Mouse (Mus musculus): ENCODE results near the gene Gpr132. TPM values are rescaled to one million over a fixed set of nuclear protein-coding genes. Genes with fewer than 3 reads are reported as not detected.

Gpr132 gene
- polyA plus RNA-seq (2014; fragmentation: Illumina TruSeq; extraction: RNeasy Lipid Tissue Mini Kit (QIAGEN cat#74804); ENCODE audit: low read depth, low replicate concordance), result not detected

GRCm38 (mm10) chr12:112868178-112869087 lies at the start of gene Gpr132:
TSS of gene Gpr132 (minus strand) at chr12:112868228.

GRCm38 (mm10) chr12:112829244-112829864 lies 38.7 kb downstream of the Gpr132 start, which contains the start of gene Cdca4:
TSS of gene Cdca4 (minus strand) at chr12:112829423.

GRCm38 (mm10) chr12:112808587-112809364 lies 59.3 kb downstream of the Gpr132 start, which contains the start of gene Clba1:
TSS of gene Clba1 (plus strand) at chr12:112808937.

GRCm38 (mm10) chr12:112801864-112802846 lies 65.9 kb downstream of the Gpr132 start, which contains the start of gene Ahnak2:
TSS of gene Ahnak2 (minus strand) at chr12:112802657.

Other genes starting within 250 kb of the Gpr132 start
- 2.8 TPM for gene Adssl1, start 248.2 kb downstream of the Gpr132 start, polyA plus RNA-seq (2014; fragmentation: Illumina TruSeq; extraction: RNeasy Lipid Tissue Mini Kit (QIAGEN cat#74804); ENCODE audit: low read depth, low replicate concordance)
- gene Siva1, start 223.5 kb downstream of the Gpr132 start, polyA plus RNA-seq (2014; fragmentation: Illumina TruSeq; extraction: RNeasy Lipid Tissue Mini Kit (QIAGEN cat#74804); ENCODE audit: low read depth, low replicate concordance), result 2.4 TPM
- gene Akt1, start 193.3 kb downstream of the Gpr132 start, polyA plus RNA-seq (2014; fragmentation: Illumina TruSeq; extraction: RNeasy Lipid Tissue Mini Kit (QIAGEN cat#74804); ENCODE audit: low read depth, low replicate concordance), result 11.5 TPM
- 0.58 TPM for gene Zbtb42, start 189.4 kb downstream of the Gpr132 start, polyA plus RNA-seq (2014; fragmentation: Illumina TruSeq; extraction: RNeasy Lipid Tissue Mini Kit (QIAGEN cat#74804); ENCODE audit: low read depth, low replicate concordance)
- gene Cep170b, start 147.8 kb downstream of the Gpr132 start, polyA plus RNA-seq (2014; fragmentation: Illumina TruSeq; extraction: RNeasy Lipid Tissue Mini Kit (QIAGEN cat#74804); ENCODE audit: low read depth, low replicate concordance), result 12.4 TPM
- gene Pld4, start 107.6 kb downstream of the Gpr132 start, polyA plus RNA-seq (2014; fragmentation: Illumina TruSeq; extraction: RNeasy Lipid Tissue Mini Kit (QIAGEN cat#74804); ENCODE audit: low read depth, low replicate concordance), result not detected
- 1.1 TPM for gene Ahnak2, start 65.6 kb downstream of the Gpr132 start, polyA plus RNA-seq (2014; fragmentation: Illumina TruSeq; extraction: RNeasy Lipid Tissue Mini Kit (QIAGEN cat#74804); ENCODE audit: low read depth, low replicate concordance)
- 1.9 TPM for gene Clba1, start 59.3 kb downstream of the Gpr132 start, polyA plus RNA-seq (2014; fragmentation: Illumina TruSeq; extraction: RNeasy Lipid Tissue Mini Kit (QIAGEN cat#74804); ENCODE audit: low read depth, low replicate concordance)
- 6.9 TPM for gene Cdca4, start 38.8 kb downstream of the Gpr132 start, polyA plus RNA-seq (2014; fragmentation: Illumina TruSeq; extraction: RNeasy Lipid Tissue Mini Kit (QIAGEN cat#74804); ENCODE audit: low read depth, low replicate concordance)
- 0.12 TPM for gene Jag2, start 61.5 kb upstream of the Gpr132 start, polyA plus RNA-seq (2014; fragmentation: Illumina TruSeq; extraction: RNeasy Lipid Tissue Mini Kit (QIAGEN cat#74804); ENCODE audit: low read depth, low replicate concordance)
- 0.93 TPM for gene Nudt14, start 73.9 kb upstream of the Gpr132 start, polyA plus RNA-seq (2014; fragmentation: Illumina TruSeq; extraction: RNeasy Lipid Tissue Mini Kit (QIAGEN cat#74804); ENCODE audit: low read depth, low replicate concordance)
- gene Btbd6, start 108.3 kb upstream of the Gpr132 start, polyA plus RNA-seq (2014; fragmentation: Illumina TruSeq; extraction: RNeasy Lipid Tissue Mini Kit (QIAGEN cat#74804); ENCODE audit: low read depth, low replicate concordance), result 1.1 TPM
- 20.1 TPM for gene Brf1, start 132.5 kb upstream of the Gpr132 start, polyA plus RNA-seq (2014; fragmentation: Illumina TruSeq; extraction: RNeasy Lipid Tissue Mini Kit (QIAGEN cat#74804); ENCODE audit: low read depth, low replicate concordance)
- 7.3 TPM for gene Pacs2, start 146.3 kb upstream of the Gpr132 start, polyA plus RNA-seq (2014; fragmentation: Illumina TruSeq; extraction: RNeasy Lipid Tissue Mini Kit (QIAGEN cat#74804); ENCODE audit: low read depth, low replicate concordance)
- not detected for gene Tex22, start 206.3 kb upstream of the Gpr132 start, polyA plus RNA-seq (2014; fragmentation: Illumina TruSeq; extraction: RNeasy Lipid Tissue Mini Kit (QIAGEN cat#74804); ENCODE audit: low read depth, low replicate concordance)
- gene Mta1, start 230.1 kb upstream of the Gpr132 start, polyA plus RNA-seq (2014; fragmentation: Illumina TruSeq; extraction: RNeasy Lipid Tissue Mini Kit (QIAGEN cat#74804); ENCODE audit: low read depth, low replicate concordance), result 21.4 TPM